23 mouse cellular contexts compared by ENCODE assay signal in the genomic region with DNA sequence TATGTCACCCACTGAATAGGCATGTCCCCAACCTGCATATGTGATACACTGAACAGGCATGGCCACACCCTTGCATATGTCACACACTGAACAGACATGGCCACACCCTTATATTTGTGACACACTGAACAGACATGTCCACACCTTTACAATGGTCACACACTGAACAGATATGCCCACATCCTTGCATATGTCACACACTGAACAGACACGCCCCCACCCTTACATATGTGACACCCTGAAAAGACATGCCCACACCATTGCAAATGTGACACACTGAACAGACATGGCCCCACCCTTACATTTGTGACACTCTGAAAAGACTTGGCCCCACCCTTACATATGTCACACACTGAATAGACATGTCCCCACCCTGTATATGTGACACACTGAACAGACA. TPM values are rescaled to one million over a fixed set of nuclear protein-coding genes. Genes with fewer than 3 reads are reported as not detected.
A peak's percentile ranks its signal among the peaks of the same experiment; 100 is the strongest.
DNase-seq lines count a peak whose midpoint lies in the region; ATAC-seq and TF ChIP-seq lines count a peak whose summit lies in the region.
"Had no signal": no experiment of that assay in that cellular context is flagged by ENCODE, and none has a peak within 500 bp of the region (broad histone marks: within the 10 kb centered on the region; RNA-seq: fewer than 3 reads in every experiment).

No protein-coding gene starts in this region.

- no peak for DNase-seq in limb, embryonic 11.5 days (ENCODE audit: low spot score)
- no peak for DNase-seq in limb, embryonic 10.5 days (ENCODE audit: low spot score)
- DNase-seq in testis, postnatal 10 days (ENCODE audit: low spot score): no peak
- DNase-seq in cerebellum, adult 9-10 months: no peak
- no peak for DNase-seq in lung, postnatal 0 days (ENCODE audit: low spot score)
- DNase-seq: adrenal gland, postnatal 10 days; cerebellum, adult 2 months; cerebellum, postnatal 36 days; kidney, adult 18-20 months; left cerebral cortex, postnatal 4 days; lung, postnatal 4 days; thymus, adult 2 months; thymus, postnatal 4 days had no signal

- no peak for TF ChIP-seq CTCF in testis, adult 2 months (IDR thresholded peaks at IDR 0.05; ENCODE audit: control insufficient read depth, insufficient read depth, insufficient replicate concordance, low read depth, low read length)
- TF ChIP-seq CTCF in lung, postnatal 0 days (IDR thresholded peaks at IDR 0.05): no peak

- no peaks in the 10 kb centered on the region for H3K27me3 ChIP-seq in forebrain, embryonic 13.5 days
- H3K27me3 ChIP-seq in forebrain, embryonic 15.5 days: no peaks in the 10 kb centered on the region
- no peaks in the 10 kb centered on the region for H3K27me3 ChIP-seq in limb, embryonic 11.5 days (ENCODE audit: control insufficient read depth, insufficient read depth, low read length)
- no peaks in the 10 kb centered on the region for H3K27me3 ChIP-seq in limb, embryonic 10.5 days (ENCODE audit: low read depth, poor library complexity, severe bottlenecking)
- no peaks in the 10 kb centered on the region for H3K27me3 ChIP-seq in testis, adult 2 months (ENCODE audit: control insufficient read depth, insufficient read depth, low read length)
- H3K27me3 ChIP-seq in lung, postnatal 0 days (replicated peaks; ENCODE audit: insufficient read depth, low read length): no peaks in the 10 kb centered on the region
- H3K27me3 ChIP-seq: embryonic facial prominence, embryonic 15.5 days; liver, embryonic 15.5 days; lung, embryonic 15.5 days; midbrain, embryonic 12.5 days had no signal

- H3K9me3 ChIP-seq in forebrain, embryonic 13.5 days (replicated peaks): no peaks in the 10 kb centered on the region
- H3K9me3 ChIP-seq in forebrain, embryonic 15.5 days: no peaks in the 10 kb centered on the region
- no peaks in the 10 kb centered on the region for H3K9me3 ChIP-seq in limb, embryonic 11.5 days (ENCODE audit: control insufficient read depth, low read length)
- H3K9me3 ChIP-seq in limb, embryonic 10.5 days (replicated peaks): no peaks in the 10 kb centered on the region
- H3K9me3 ChIP-seq in lung, postnatal 0 days (ENCODE audit: low read length): no peaks in the 10 kb centered on the region
- H3K9me3 ChIP-seq: embryonic facial prominence, embryonic 15.5 days; hindbrain, embryonic 10.5 days; liver, embryonic 15.5 days; lung, embryonic 15.5 days; midbrain, embryonic 12.5 days had no signal

- no peak overlapping the region for H3K4me3 ChIP-seq in forebrain, embryonic 13.5 days
- no peak overlapping the region for H3K4me3 ChIP-seq in forebrain, embryonic 15.5 days
- no peak overlapping the region for H3K4me3 ChIP-seq in limb, embryonic 11.5 days (ENCODE audit: low read depth, low read length)
- no peak overlapping the region for H3K4me3 ChIP-seq in limb, embryonic 10.5 days
- H3K4me3 ChIP-seq in testis, adult 2 months (ENCODE audit: control insufficient read depth, low read depth, low read length): no peak overlapping the region; the same call in 1 of the 2 replicates
- H3K4me3 ChIP-seq in lung, postnatal 0 days (ENCODE audit: low read depth, low read length): no peak overlapping the region
- H3K4me3 ChIP-seq: embryonic facial prominence, embryonic 15.5 days; hindbrain, embryonic 10.5 days; liver, embryonic 15.5 days; lung, embryonic 15.5 days; midbrain, embryonic 12.5 days had no signal

- H3K4me2 ChIP-seq in forebrain, embryonic 13.5 days: no peak overlapping the region
- H3K4me2 ChIP-seq in forebrain, embryonic 15.5 days (replicated peaks): no peak overlapping the region
- H3K4me2 ChIP-seq in limb, embryonic 11.5 days (ENCODE audit: low read depth, severe bottlenecking): no peak overlapping the region
- no peak overlapping the region for H3K4me2 ChIP-seq in lung, postnatal 0 days (replicated peaks; ENCODE audit: low read depth, low read length)
- H3K4me2 ChIP-seq: embryonic facial prominence, embryonic 15.5 days; liver, embryonic 15.5 days; lung, embryonic 15.5 days; midbrain, embryonic 12.5 days had no signal

- H3K9ac ChIP-seq in forebrain, embryonic 13.5 days: no peak overlapping the region
- no peak overlapping the region for H3K9ac ChIP-seq in forebrain, embryonic 15.5 days (replicated peaks)
- no peak overlapping the region for H3K9ac ChIP-seq in limb, embryonic 11.5 days (ENCODE audit: low read length)
- no peak overlapping the region for H3K9ac ChIP-seq in lung, postnatal 0 days (replicated peaks; ENCODE audit: low read depth)
- H3K9ac ChIP-seq: embryonic facial prominence, embryonic 15.5 days; liver, embryonic 15.5 days; lung, embryonic 15.5 days; midbrain, embryonic 12.5 days had no signal

- no peaks in the 10 kb centered on the region for H3K4me1 ChIP-seq in forebrain, embryonic 13.5 days
- 0 out of 2 replicates have a peak, but pooled peaks cover 2% of the 10 kb centered on the region for H3K4me1 ChIP-seq in forebrain, embryonic 15.5 days
- no peaks in the 10 kb centered on the region for H3K4me1 ChIP-seq in limb, embryonic 11.5 days (ENCODE audit: control insufficient read depth, insufficient read depth, low read length)
- H3K4me1 ChIP-seq in limb, embryonic 10.5 days: no peaks in the 10 kb centered on the region
- H3K4me1 ChIP-seq in testis, adult 2 months (ENCODE audit: control insufficient read depth, insufficient read depth, low read length): no peaks in the 10 kb centered on the region
- no peaks in the 10 kb centered on the region for H3K4me1 ChIP-seq in lung, postnatal 0 days (ENCODE audit: insufficient read depth, low read depth, low read length)
- H3K4me1 ChIP-seq: hindbrain, embryonic 10.5 days; lung, embryonic 15.5 days; midbrain, embryonic 12.5 days had no signal

- WGBS in forebrain, embryonic 13.5 days: 61% methylated on average over 1 of the region's 1 CpGs
- WGBS in forebrain, embryonic 15.5 days: 82% methylated on average over 1 of the region's 1 CpGs
- 83% methylated on average over 1 of the region's 1 CpGs for WGBS in limb, embryonic 11.5 days
- WGBS in limb, embryonic 10.5 days: 79% methylated on average over 1 of the region's 1 CpGs
- 76% methylated on average over 1 of the region's 1 CpGs for WGBS in lung, postnatal 0 days

- no peak for TF ChIP-seq EP300 in lung, postnatal 0 days (IDR thresholded peaks at IDR 0.05)

- no peak overlapping the region for H3K27ac ChIP-seq in forebrain, embryonic 13.5 days
- H3K27ac ChIP-seq in forebrain, embryonic 15.5 days (replicated peaks): no peak overlapping the region
- no peak overlapping the region for H3K27ac ChIP-seq in limb, embryonic 11.5 days (replicated peaks; ENCODE audit: low read depth, low read length)
- H3K27ac ChIP-seq in limb, embryonic 10.5 days: no peak overlapping the region
- H3K27ac ChIP-seq in testis, adult 2 months (ENCODE audit: control insufficient read depth, insufficient read depth, low read depth, low read length): peak overlapping the region; percentile 48
- H3K27ac ChIP-seq in lung, postnatal 0 days (ENCODE audit: low read length): no peak overlapping the region
- H3K27ac ChIP-seq: embryonic facial prominence, embryonic 15.5 days; hindbrain, embryonic 10.5 days; kidney, postnatal 0 days; liver, embryonic 15.5 days; lung, embryonic 15.5 days; midbrain, embryonic 12.5 days had no signal

- H3K36me3 ChIP-seq in forebrain, embryonic 13.5 days (ENCODE audit: poor library complexity, severe bottlenecking): no peaks in the 10 kb centered on the region
- H3K36me3 ChIP-seq in forebrain, embryonic 15.5 days: no peaks in the 10 kb centered on the region
- H3K36me3 ChIP-seq in limb, embryonic 11.5 days (ENCODE audit: control insufficient read depth, insufficient read depth, low read length): no peaks in the 10 kb centered on the region
- H3K36me3 ChIP-seq in limb, embryonic 10.5 days: no peaks in the 10 kb centered on the region
- H3K36me3 ChIP-seq in testis, adult 2 months (ENCODE audit: control insufficient read depth, insufficient read depth, low read length): no peaks in the 10 kb centered on the region
- H3K36me3 ChIP-seq in lung, postnatal 0 days (ENCODE audit: insufficient read depth, low read length): no peaks in the 10 kb centered on the region
- H3K36me3 ChIP-seq: embryonic facial prominence, embryonic 15.5 days; hindbrain, embryonic 10.5 days; liver, embryonic 15.5 days; lung, embryonic 15.5 days; midbrain, embryonic 12.5 days had no signal

- no peak for TF ChIP-seq POLR2A in testis, adult 2 months (IDR thresholded peaks at IDR 0.05; ENCODE audit: control insufficient read depth, low read depth, low read length)

- ATAC-seq in forebrain, embryonic 13.5 days: 0 out of 2 replicates have a peak, but pooled peaks have one; percentile 25
- no peak for ATAC-seq in forebrain, embryonic 15.5 days (replicated peaks)
- ATAC-seq in limb, embryonic 11.5 days (ENCODE audit: insufficient number of reproducible peaks, low FRiP score, low TSS enrichment, low read depth): peak; percentile 26; the same call in 1 of the 2 replicates
- ATAC-seq in lung, postnatal 0 days: no peak
- ATAC-seq: inflammation-experienced regulatory T-cells, adult 6 months had no signal

RNA-seq across cellular contexts. Expression of a gene that starts 35.1 kb away (rescaled TPM):
- 0.60 and 0.61 TPM in 2 replicates for polyA plus RNA-seq in forebrain, embryonic 13.5 days (2015; fragmentation: Nextera tagmentation; extraction: Ambion mirVana)
- polyA plus RNA-seq in forebrain, embryonic 15.5 days (2015; fragmentation: Nextera tagmentation; extraction: Ambion mirVana): 0.78 and 0.97 TPM in 2 replicates
- polyA plus RNA-seq in limb, embryonic 11.5 days (2014; fragmentation: Nextera tagmentation; extraction: Ambion mirVana): 1.3 and 1.9 TPM in 2 replicates
- polyA plus RNA-seq in limb, embryonic 10.5 days (2016; fragmentation: Nextera tagmentation; extraction: Ambion mirVana): 0.55 and 0.91 TPM in 2 replicates
- polyA plus RNA-seq in testis, adult 2 months (2012; rRNA removed): 0.72 and 1.1 TPM in 2 replicates
- 2.3 and 2.5 TPM in 2 replicates for polyA plus RNA-seq in lung, postnatal 0 days (2015; fragmentation: Nextera tagmentation; extraction: Ambion mirVana)

Comparison
In these comparisons a context has a peak if more than half of its experiments do, and no peak if none do; other contexts are left out.
1. ATAC-seq: peak in forebrain, embryonic 13.5 days (single experiment) and limb, embryonic 11.5 days (single experiment); none in forebrain, embryonic 15.5 days (single experiment) and lung, postnatal 0 days (single experiment).